Mouse (Mus musculus) thymus, adult 2 months (tissue): ENCODE measurements around the gene Eci1. TPM values are rescaled to one million over a fixed set of nuclear protein-coding genes. Genes with fewer than 3 reads are reported as not detected.

Experiments used
- DNase-seq: peaks from one replicate; pipeline ENCODE4 v3.0.0; 2021
- H3K27ac ChIP-seq: fragments of 200-500 bp; 2 replicates; pipeline ENCODE4 v1.5.1; 2012; ENCODE audit warnings: low read length, control low read depth; ENCODE audit not compliant: control insufficient read depth, insufficient read depth
- H3K27me3 ChIP-seq: fragments of 200-500 bp; 2 replicates; pipeline ENCODE4 v1.6.1; 2012; ENCODE audit warnings: mild to moderate bottlenecking, low read length, moderate library complexity, mixed read lengths; ENCODE audit not compliant: control insufficient read depth, insufficient read depth
- H3K36me3 ChIP-seq: fragments of 200-500 bp; 2 replicates; pipeline ENCODE4 v1.6.1; 2012; ENCODE audit warnings: mild to moderate bottlenecking, low read length, moderate library complexity; ENCODE audit not compliant: control insufficient read depth, insufficient read depth
- H3K4me1 ChIP-seq: fragments of 200-500 bp; replicated peaks from 2 replicates; pipeline ENCODE4 v1.6.1; 2012; ENCODE audit warnings: low read length; ENCODE audit not compliant: control insufficient read depth, insufficient read depth
- H3K4me3 ChIP-seq: fragments of 200-500 bp; 2 replicates; pipeline ENCODE4 v1.5.1; 2012; ENCODE audit warnings: mild to moderate bottlenecking, low read length, control low read depth, moderate library complexity; ENCODE audit not compliant: control insufficient read depth, insufficient read depth
- CTCF ChIP-seq: fragments of 200-500 bp; IDR thresholded peaks from 2 replicates; pipeline ENCODE4 v1.5.1; 2012; ENCODE audit warnings: mild to moderate bottlenecking, control low read depth, low read length, moderate library complexity, borderline replicate concordance; ENCODE audit not compliant: control insufficient read depth, poor library complexity, insufficient read depth; ENCODE audit errors: extremely low read depth
- POLR2A ChIP-seq: fragments of 200-500 bp; IDR thresholded peaks from 2 replicates; pipeline ENCODE4 v1.6.1; 2012; ENCODE audit warnings: mild to moderate bottlenecking, low read length, control low read depth, moderate library complexity; ENCODE audit not compliant: control insufficient read depth, poor library complexity, insufficient read depth; ENCODE audit errors: extremely low read depth
- WGBS: fragments of 180-500 bp; shearing (Covaris S2); methylation state at CpG from one replicate; pipeline ENCODE4 v1.1.7; 2018; 5-methylcytosine and 5-hydroxymethylcytosine counted together
- polyA plus RNA-seq: library from polyadenylated mRNA; depleted of rRNA; stranded (reverse); fragments of >200 nt; gene quantifications from 2 replicates; pipeline ENCODE4 v1.2.3, GENCODE M21; 2012

Eci1 gene
- polyA plus RNA-seq, 1 experiment: 57.0 TPM

GRCm38 (mm10) chr17:24393527-24393926 is 32.9 kb upstream of the Eci1 start:
- Histone ChIP-seq H3K27ac (no peak overlapping the region), H3K4me1 (no peaks in the 10 kb centered on the region), H3K36me3 (no peaks in the 10 kb centered on the region), H3K4me3 (no peak overlapping the region), H3K27me3 (no peaks in the 10 kb centered on the region)
- TF ChIP-seq POLR2A: no peak
- TF ChIP-seq CTCF: no peak
- WGBS: 65% methylated on average over 4 of the region's 4 CpGs
- no peak for DNase-seq

GRCm38 (mm10) chr17:24394456-24394855 is 32.0 kb upstream of the Eci1 start:
- no peaks in the 10 kb centered on the region for H3K4me1 ChIP-seq
- no peaks in the 10 kb centered on the region for H3K36me3 ChIP-seq
- TF ChIP-seq POLR2A: no peak
- no peak for TF ChIP-seq CTCF
- H3K27me3 ChIP-seq: no peaks in the 10 kb centered on the region
- H3K4me3 ChIP-seq: no peak overlapping the region
- WGBS: 93% methylated on average over 7 of the region's 7 CpGs
- no peak for DNase-seq
- H3K27ac ChIP-seq: no peak overlapping the region

- H3K4me3 ChIP-seq: no peak overlapping the region
- no peaks in the 10 kb centered on the region; the same call in 1 of the 2 replicates for H3K36me3 ChIP-seq
- no peaks in the 10 kb centered on the region for H3K27me3 ChIP-seq
- 96% methylated on average over 3 of the region's 3 CpGs for WGBS
- no peak overlapping the region for H3K27ac ChIP-seq
- no peak for TF ChIP-seq CTCF
- no peak for TF ChIP-seq POLR2A
- no peaks in the 10 kb centered on the region for H3K4me1 ChIP-seq
- no peak for DNase-seq
Observed at GRCm38 (mm10) chr17:24402371-24402770, 24.1 kb upstream of the Eci1 start.

GRCm38 (mm10) chr17:24407116-24407803 is 19.2 kb upstream of the Eci1 start:
- H3K36me3 ChIP-seq: peaks cover 21% of the 10 kb centered on the region
- H3K4me3 ChIP-seq: no peak overlapping the region
- WGBS: 96% methylated on average over 12 of the region's 12 CpGs
- no peaks in the 10 kb centered on the region for H3K4me1 ChIP-seq
- DNase-seq: no peak
- H3K27ac ChIP-seq: no peak overlapping the region
- no peak for TF ChIP-seq POLR2A
- TF ChIP-seq CTCF: no peak
- no peaks in the 10 kb centered on the region for H3K27me3 ChIP-seq

DNA sequence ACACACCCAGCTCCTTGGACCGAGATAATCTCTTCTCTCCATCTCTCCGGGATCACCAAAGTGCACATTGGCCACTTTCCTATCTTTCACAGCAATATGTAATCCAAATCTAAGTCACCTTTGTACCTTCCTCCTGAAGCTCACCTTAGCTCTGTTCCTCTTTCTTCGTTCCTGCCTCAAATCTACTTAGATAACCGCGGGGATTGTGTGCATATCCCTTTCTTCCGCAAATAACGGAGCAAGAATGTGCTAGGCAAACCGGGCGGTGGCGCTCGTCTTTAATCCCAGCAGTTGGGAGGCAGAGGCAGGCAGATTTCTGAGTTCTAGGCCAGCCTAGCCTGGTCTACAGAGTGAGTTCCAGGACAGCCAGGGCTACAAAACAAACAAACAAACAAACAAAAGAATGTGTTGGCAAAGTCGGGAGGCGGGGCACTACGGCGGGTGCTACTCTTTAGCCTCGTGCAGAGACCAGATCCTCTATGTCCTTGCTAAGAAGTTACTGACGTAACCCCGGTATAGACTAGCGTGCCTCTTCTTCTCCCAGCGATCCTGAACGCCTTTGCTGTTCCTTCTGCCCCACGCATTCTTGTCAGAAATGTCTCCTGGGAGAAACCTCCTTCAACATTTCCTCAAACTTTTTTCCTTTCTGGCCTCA is 12.8 kb upstream of the Eci1 start:
- H3K36me3 ChIP-seq: peaks cover 21% of the 10 kb centered on the region
- peaks cover 9% of the 10 kb centered on the region for H3K4me1 ChIP-seq
- TF ChIP-seq CTCF: 0 out of 2 replicates have a peak, but pooled peaks have one; percentile 15
- no peak for TF ChIP-seq POLR2A
- no peaks in the 10 kb centered on the region for H3K27me3 ChIP-seq
- peak overlapping the region; percentile 61 for H3K4me3 ChIP-seq
- peak; percentile 50 for DNase-seq
- 11% methylated on average over 22 of the region's 22 CpGs for WGBS
- peak overlapping the region; percentile 86 for H3K27ac ChIP-seq

- peak; percentile 65 for TF ChIP-seq POLR2A
- no peak for TF ChIP-seq CTCF
- under 1% methylated on average over 64 of the region's 64 CpGs for WGBS
- peak; percentile 89 for DNase-seq
- peak within 1 kb of the TSS; percentile 86 for H3K27ac ChIP-seq
- H3K4me3 ChIP-seq: peak within 1 kb of the TSS; percentile 69
- no peaks in the 10 kb centered on the region for H3K27me3 ChIP-seq
- peaks cover 21% of the 10 kb centered on the region for H3K36me3 ChIP-seq
- peaks cover 9% of the 10 kb centered on the region for H3K4me1 ChIP-seq
Observed at GRCm38 (mm10) chr17:24414230-24414976, 12.0 kb upstream of the Eci1 start, which contains the start of gene Rnps1. TSS of gene Rnps1 (plus strand) at chr17:24414565.
